Mouse (Mus musculus): ENCODE measurements around the gene Zbtb40. TPM values are rescaled to one million over a fixed set of nuclear protein-coding genes. Genes with fewer than 3 reads are reported as not detected.
A peak's percentile ranks its signal among the peaks of the same experiment; 100 is the strongest.

The Zbtb40 gene
- polyA plus RNA-seq, 1 experiment, result 9.5 TPM

GRCm38 (mm10) chr4:136981347-136981746, 67.3 kb downstream of the Zbtb40 start:
- H3K4me1 ChIP-seq (ENCODE audit: control insufficient read depth, insufficient read depth, low read length), result no peaks in the 10 kb centered on the region
- TF ChIP-seq CTCF (conservative IDR thresholded peaks at IDR 0.05; ENCODE audit: insufficient read depth, insufficient read length, low read depth, low read length) (peak; percentile 67), POLR2A (IDR thresholded peaks at IDR 0.05; ENCODE audit: low read depth, low read length) (no peak)
- no peaks in the 10 kb centered on the region for H3K36me3 ChIP-seq (ENCODE audit: control insufficient read depth, insufficient read depth, low read length)
- WGBS, result 12% methylated on average over 12 of the region's 12 CpGs
- H3K27me3 ChIP-seq (replicated peaks; ENCODE audit: control insufficient read depth, insufficient read depth, low read length), result no peaks in the 10 kb centered on the region
- DNase-seq, result peak; percentile 91
- H3K4me3 ChIP-seq (ENCODE audit: insufficient read depth, low read depth, low read length), result no peak overlapping the region
- H3K27ac ChIP-seq (ENCODE audit: insufficient read depth, low read depth, low read length), result no peak overlapping the region

- Histone ChIP-seq H3K4me3 (ENCODE audit: insufficient read depth, low read depth, low read length) (no peak overlapping the region), H3K4me1 (ENCODE audit: control insufficient read depth, insufficient read depth, low read length) (no peaks in the 10 kb centered on the region), H3K36me3 (ENCODE audit: control insufficient read depth, insufficient read depth, low read length) (no peaks in the 10 kb centered on the region), H3K27me3 (replicated peaks; ENCODE audit: control insufficient read depth, insufficient read depth, low read length) (no peaks in the 10 kb centered on the region), H3K27ac (ENCODE audit: insufficient read depth, low read depth, low read length) (no peak overlapping the region)
- DNase-seq, result peak; percentile 20
- TF ChIP-seq POLR2A (IDR thresholded peaks at IDR 0.05; ENCODE audit: low read depth, low read length) (no peak), CTCF (conservative IDR thresholded peaks at IDR 0.05; ENCODE audit: insufficient read depth, insufficient read length, low read depth, low read length) (no peak)
- 59% methylated on average over 4 of the region's 4 CpGs for WGBS
Observed at GRCm38 (mm10) chr4:136980921-136981320, 67.7 kb downstream of the Zbtb40 start.

DNA sequence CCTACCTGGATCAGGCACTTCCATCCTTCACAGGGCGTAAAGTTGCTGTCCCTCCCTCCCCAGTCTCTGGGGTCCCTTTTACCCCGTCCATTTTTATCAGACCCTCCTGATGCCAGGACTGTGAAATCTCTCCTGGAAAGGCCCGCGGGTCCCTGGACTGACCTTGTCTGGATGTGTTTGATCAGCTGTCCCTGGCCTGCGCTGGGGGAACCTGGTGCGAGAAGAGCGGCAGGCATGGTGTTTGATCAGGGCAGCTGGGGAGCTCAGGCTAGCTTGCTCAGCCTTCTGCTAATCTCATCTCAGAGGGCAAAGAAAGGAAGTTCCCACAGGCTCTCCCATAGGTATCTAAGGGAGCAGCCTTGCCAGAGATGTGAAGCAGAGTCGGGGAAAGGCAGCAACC, 71.4 kb downstream of the Zbtb40 start:
- no peak overlapping the region for H3K4me3 ChIP-seq (ENCODE audit: insufficient read depth, low read depth, low read length)
- H3K27me3 ChIP-seq (replicated peaks; ENCODE audit: control insufficient read depth, insufficient read depth, low read length), result no peaks in the 10 kb centered on the region
- H3K27ac ChIP-seq (ENCODE audit: insufficient read depth, low read depth, low read length), result no peak overlapping the region
- TF ChIP-seq POLR2A (IDR thresholded peaks at IDR 0.05; ENCODE audit: low read depth, low read length), result no peak
- no peak for TF ChIP-seq CTCF (conservative IDR thresholded peaks at IDR 0.05; ENCODE audit: insufficient read depth, insufficient read length, low read depth, low read length)
- no peaks in the 10 kb centered on the region for H3K4me1 ChIP-seq (ENCODE audit: control insufficient read depth, insufficient read depth, low read length)
- no peak for DNase-seq
- 69% methylated on average over 8 of the region's 8 CpGs for WGBS
- no peaks in the 10 kb centered on the region for H3K36me3 ChIP-seq (ENCODE audit: control insufficient read depth, insufficient read depth, low read length)

GRCm38 (mm10) chr4:136970939-136971338, 77.7 kb downstream of the Zbtb40 start:
- Histone ChIP-seq H3K36me3 (ENCODE audit: control insufficient read depth, insufficient read depth, low read length) (no peaks in the 10 kb centered on the region), H3K27me3 (replicated peaks; ENCODE audit: control insufficient read depth, insufficient read depth, low read length) (no peaks in the 10 kb centered on the region), H3K4me1 (ENCODE audit: control insufficient read depth, insufficient read depth, low read length) (no peaks in the 10 kb centered on the region), H3K27ac (ENCODE audit: insufficient read depth, low read depth, low read length) (no peak overlapping the region), H3K4me3 (ENCODE audit: insufficient read depth, low read depth, low read length) (no peak overlapping the region)
- peak; percentile 25 for DNase-seq
- WGBS, result 9% methylated on average over 6 of the region's 6 CpGs
- TF ChIP-seq POLR2A (IDR thresholded peaks at IDR 0.05; ENCODE audit: low read depth, low read length) (no peak), CTCF (conservative IDR thresholded peaks at IDR 0.05; ENCODE audit: insufficient read depth, insufficient read length, low read depth, low read length) (peak; percentile 60)

- DNase-seq, result no peak
- Histone ChIP-seq H3K27me3 (replicated peaks; ENCODE audit: control insufficient read depth, insufficient read depth, low read length) (no peaks in the 10 kb centered on the region), H3K4me1 (ENCODE audit: control insufficient read depth, insufficient read depth, low read length) (no peaks in the 10 kb centered on the region), H3K27ac (ENCODE audit: insufficient read depth, low read depth, low read length) (no peak overlapping the region), H3K36me3 (ENCODE audit: control insufficient read depth, insufficient read depth, low read length) (no peaks in the 10 kb centered on the region), H3K4me3 (ENCODE audit: insufficient read depth, low read depth, low read length) (no peak overlapping the region)
- 53% methylated on average over 16 of the region's 16 CpGs for WGBS
- no peak for TF ChIP-seq CTCF (conservative IDR thresholded peaks at IDR 0.05; ENCODE audit: insufficient read depth, insufficient read length, low read depth, low read length)
- no peak for TF ChIP-seq POLR2A (IDR thresholded peaks at IDR 0.05; ENCODE audit: low read depth, low read length)
Observed at GRCm38 (mm10) chr4:136969503-136970276, 78.9 kb downstream of the Zbtb40 start.

DNA sequence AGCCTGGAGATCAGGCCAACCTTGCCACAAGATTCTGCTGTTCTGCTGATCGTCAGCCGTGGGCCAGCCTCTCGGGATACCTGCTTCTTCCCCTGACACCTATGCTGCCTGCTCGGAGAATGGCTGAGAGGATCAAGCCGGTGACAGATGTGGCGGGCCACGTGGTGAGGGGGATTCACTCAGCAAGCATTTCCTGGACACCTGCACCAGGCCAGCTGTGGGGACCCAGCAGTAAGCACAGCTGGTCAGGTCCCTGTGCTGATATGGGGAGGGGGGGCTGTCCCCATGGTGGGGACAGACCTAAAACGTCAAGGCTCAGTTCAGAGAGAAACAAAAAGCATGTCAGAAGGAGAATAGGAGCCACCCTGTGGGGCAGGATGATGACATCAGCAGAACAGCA, 79.5 kb downstream of the Zbtb40 start:
- Histone ChIP-seq H3K4me1 (ENCODE audit: control insufficient read depth, insufficient read depth, low read length) (no peaks in the 10 kb centered on the region), H3K27me3 (replicated peaks; ENCODE audit: control insufficient read depth, insufficient read depth, low read length) (no peaks in the 10 kb centered on the region), H3K4me3 (ENCODE audit: insufficient read depth, low read depth, low read length) (no peak overlapping the region), H3K36me3 (ENCODE audit: control insufficient read depth, insufficient read depth, low read length) (no peaks in the 10 kb centered on the region), H3K27ac (ENCODE audit: insufficient read depth, low read depth, low read length) (no peak overlapping the region)
- no peak for DNase-seq
- TF ChIP-seq CTCF (conservative IDR thresholded peaks at IDR 0.05; ENCODE audit: insufficient read depth, insufficient read length, low read depth, low read length), result no peak
- TF ChIP-seq POLR2A (IDR thresholded peaks at IDR 0.05; ENCODE audit: low read depth, low read length), result no peak
- WGBS, result 64% methylated on average over 8 of the region's 8 CpGs

- TF ChIP-seq POLR2A (IDR thresholded peaks at IDR 0.05; ENCODE audit: low read depth, low read length) (no peak), CTCF (conservative IDR thresholded peaks at IDR 0.05; ENCODE audit: insufficient read depth, insufficient read length, low read depth, low read length) (no peak)
- Histone ChIP-seq H3K27ac (ENCODE audit: insufficient read depth, low read depth, low read length) (no peak overlapping the region), H3K36me3 (ENCODE audit: control insufficient read depth, insufficient read depth, low read length) (no peaks in the 10 kb centered on the region), H3K27me3 (replicated peaks; ENCODE audit: control insufficient read depth, insufficient read depth, low read length) (no peaks in the 10 kb centered on the region), H3K4me3 (ENCODE audit: insufficient read depth, low read depth, low read length) (no peak overlapping the region), H3K4me1 (ENCODE audit: control insufficient read depth, insufficient read depth, low read length) (no peaks in the 10 kb centered on the region)
- DNase-seq, result no peak
- WGBS, result 18% methylated on average over 9 of the region's 9 CpGs
Observed at GRCm38 (mm10) chr4:136967511-136967910, 81.1 kb downstream of the Zbtb40 start.

Measured in kidney, adult 2 months (tissue).